Comparison of ENCODE assay signal across 9 mouse cellular contexts in the genomic region with DNA sequence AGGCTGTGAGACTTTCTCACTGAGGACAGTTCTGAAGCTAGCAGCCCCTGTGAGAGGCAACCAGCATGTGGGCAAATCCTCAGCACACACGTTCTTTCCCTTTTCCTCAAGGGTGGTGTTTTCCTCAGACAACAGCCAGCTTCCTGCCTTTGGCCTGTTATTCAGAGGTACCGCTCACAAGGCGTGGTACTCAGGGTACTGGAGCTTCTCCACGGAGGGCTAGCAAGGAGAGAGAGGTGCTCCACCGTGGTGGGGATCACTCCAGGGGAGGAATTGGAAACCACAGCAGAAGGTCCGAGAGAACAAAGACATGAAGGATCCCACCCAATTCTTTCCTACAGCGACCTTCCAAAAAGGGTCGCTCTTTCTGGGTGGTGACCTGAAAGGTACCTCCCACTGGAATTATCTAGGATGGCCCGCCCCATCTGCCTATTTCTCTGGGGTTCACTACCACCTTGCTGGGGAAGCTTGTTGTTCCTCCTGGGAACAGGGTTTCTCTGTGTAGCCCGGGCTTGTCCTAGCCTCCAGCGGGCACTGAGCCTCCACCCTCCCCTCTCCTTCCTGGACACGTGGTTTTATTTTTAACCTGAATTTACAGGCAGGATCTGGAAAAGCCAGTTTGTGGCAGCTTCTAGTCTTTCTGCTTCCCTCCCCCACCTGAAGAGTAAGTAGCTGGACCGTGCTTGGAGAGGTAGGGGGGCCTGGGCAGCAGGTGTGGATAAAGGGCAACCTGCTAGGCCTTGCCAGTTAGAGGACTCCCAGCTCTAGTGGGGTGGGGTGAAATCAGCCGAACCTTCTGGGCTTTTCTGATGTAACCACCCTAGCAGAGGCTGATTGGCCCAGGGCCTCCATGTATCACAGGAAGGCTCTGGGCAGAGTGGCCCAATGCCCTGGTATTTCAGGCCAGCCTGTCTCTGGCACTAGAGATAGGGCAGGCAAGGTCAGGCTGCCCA. TPM values are rescaled to one million over a fixed set of nuclear protein-coding genes. Genes with fewer than 3 reads are reported as not detected.
DNase-seq lines count a peak whose midpoint lies in the region; ATAC-seq and TF ChIP-seq lines count a peak whose summit lies in the region.
"Had no signal": no experiment of that assay in that cellular context is flagged by ENCODE, and none has a peak within 500 bp of the region (broad histone marks: within the 10 kb centered on the region; RNA-seq: fewer than 3 reads in every experiment).

No protein-coding gene starts in this region.

- TF ChIP-seq POLR2A in liver, adult 2 months (IDR thresholded peaks at IDR 0.05; ENCODE audit: extremely low read depth, insufficient read depth, low read length): no peak

- H3K79me2 ChIP-seq in liver, adult 2 months (ENCODE audit: control insufficient read depth, insufficient read depth, low read length): no peaks in the 10 kb centered on the region

- H3K4me1 ChIP-seq in liver, adult 2 months (ENCODE audit: control insufficient read depth, insufficient read depth, low read length): no peaks in the 10 kb centered on the region
- peaks cover 17% of the 10 kb centered on the region for H3K4me1 ChIP-seq in heart, embryonic 11.5 days (ENCODE audit: control insufficient read depth, insufficient read depth, low read length)
- H3K4me1 ChIP-seq in midbrain, embryonic 14.5 days (ENCODE audit: control insufficient read depth, insufficient read depth, low read length): no peaks in the 10 kb centered on the region

- no peak overlapping the region; the same call in 1 of the 2 replicates for H3K4me2 ChIP-seq in heart, embryonic 11.5 days
- no peak overlapping the region for H3K4me2 ChIP-seq in midbrain, embryonic 14.5 days (ENCODE audit: low read length)

- DNase-seq in liver, adult 2 months (ENCODE audit: extremely low read depth, low read depth, low spot score): peak; percentile 93
- DNase-seq in liver: no peak
- DNase-seq in cerebellum, postnatal 25 days: peak; percentile 77 to 81
- DNase-seq in kidney, postnatal 14 days: peak; percentile 90
- DNase-seq in skeletal muscle tissue, adult 2 months (ENCODE audit: low read depth, low spot score): peak; percentile 92
- DNase-seq in midbrain, embryonic 14.5 days: no peak
- no peak for DNase-seq in left cerebral cortex, adult 11 months (ENCODE audit: low spot score)

- WGBS in liver, adult 2 months: 54% methylated on average over 14 of the region's 14 CpGs
- WGBS in heart, embryonic 11.5 days (ENCODE audit: insufficient replicate concordance): 40% methylated on average over 14 of the region's 14 CpGs
- 50% methylated on average over 14 of the region's 14 CpGs for WGBS in midbrain, embryonic 14.5 days

- 0 out of 2 replicates have a peak, but pooled peaks have one; percentile 41 for ATAC-seq in heart, embryonic 11.5 days (replicated peaks; ENCODE audit: insufficient number of reproducible peaks, low FRiP score, low TSS enrichment)
- ATAC-seq in midbrain, embryonic 14.5 days (ENCODE audit: low FRiP score, low TSS enrichment): no peak

- H3K27me3 ChIP-seq in liver, adult 2 months (ENCODE audit: control insufficient read depth, insufficient read depth, low read length): no peaks in the 10 kb centered on the region
- H3K27me3 ChIP-seq in heart, embryonic 11.5 days (ENCODE audit: control insufficient read depth, insufficient read depth, low read length): no peaks in the 10 kb centered on the region
- H3K27me3 ChIP-seq in midbrain, embryonic 14.5 days (ENCODE audit: control insufficient read depth, insufficient read depth, low read length): no peaks in the 10 kb centered on the region

- no peaks in the 10 kb centered on the region for H3K36me3 ChIP-seq in liver, adult 2 months (ENCODE audit: control insufficient read depth, insufficient read depth, low read length)
- no peaks in the 10 kb centered on the region for H3K36me3 ChIP-seq in heart, embryonic 11.5 days (ENCODE audit: control insufficient read depth, insufficient read depth, low read length)
- no peaks in the 10 kb centered on the region for H3K36me3 ChIP-seq in midbrain, embryonic 14.5 days (ENCODE audit: control insufficient read depth, insufficient read depth, low read length)

- H3K4me3 ChIP-seq in liver, adult 2 months (ENCODE audit: insufficient read depth, low read depth, low read length): no peak overlapping the region
- no peak overlapping the region for H3K4me3 ChIP-seq in heart, embryonic 11.5 days (ENCODE audit: low read depth, low read length)
- H3K4me3 ChIP-seq in midbrain, embryonic 14.5 days (replicated peaks; ENCODE audit: low read depth, low read length): no peak overlapping the region

- TF ChIP-seq CTCF in liver, adult 2 months (IDR thresholded peaks at IDR 0.05; ENCODE audit: low read depth, low read length): no peak

- H3K9ac ChIP-seq in liver, adult 2 months (ENCODE audit: low read depth, low read length): no peak overlapping the region
- H3K9ac ChIP-seq in heart, embryonic 11.5 days (ENCODE audit: low read depth, low read length): peak overlapping the region; percentile 52; the same call in 1 of the 2 replicates
- H3K9ac ChIP-seq in midbrain, embryonic 14.5 days (replicated peaks; ENCODE audit: low read length): no peak overlapping the region
- H3K9ac ChIP-seq: liver, embryonic 14.5 days had no signal

- H3K9me3 ChIP-seq in heart, embryonic 11.5 days (replicated peaks; ENCODE audit: control insufficient read depth, low read length): no peaks in the 10 kb centered on the region
- H3K9me3 ChIP-seq in midbrain, embryonic 14.5 days (ENCODE audit: control insufficient read depth, low read length): 0 out of 2 replicates have a peak, but pooled peaks cover 3% of the 10 kb centered on the region

- H3K27ac ChIP-seq in liver, adult 2 months (replicated peaks; ENCODE audit: insufficient read depth, low read depth, low read length): peak overlapping the region; percentile 29
- H3K27ac ChIP-seq in heart, embryonic 11.5 days (ENCODE audit: low read depth, low read length): peak overlapping the region; percentile 15; the same call in 1 of the 2 replicates
- H3K27ac ChIP-seq in midbrain, embryonic 14.5 days (replicated peaks; ENCODE audit: low read depth, low read length): no peak overlapping the region
- H3K27ac ChIP-seq: liver, embryonic 14.5 days had no signal

RNA-seq across cellular contexts. Expression of a gene that starts 17.1 kb away (rescaled TPM):
- total RNA-seq in liver, adult 2 months (2014; rRNA removed): 6.8 and 9.3 TPM in 2 replicates
- 10.5 and 10.8 TPM in 2 replicates for polyA plus RNA-seq in liver, adult 2 months (2012; rRNA removed)
- polyA plus RNA-seq in heart, embryonic 11.5 days (2014; fragmentation: Nextera tagmentation; extraction: Ambion mirVana): 18.9 and 26.9 TPM in 2 replicates
- polyA plus RNA-seq in midbrain, embryonic 14.5 days (2014; fragmentation: Nextera tagmentation; extraction: Ambion mirVana): 71.6 and 80.2 TPM in 2 replicates

Comparison
In these comparisons a context has a peak if more than half of its experiments do, and no peak if none do; other contexts are left out.
1. DNase-seq: peak in liver, adult 2 months (single experiment), cerebellum, postnatal 25 days (2 of 2), kidney, postnatal 14 days (single experiment) and skeletal muscle tissue, adult 2 months (single experiment); none in liver (single experiment), midbrain, embryonic 14.5 days (single experiment) and left cerebral cortex, adult 11 months (single experiment).